Mouse (Mus musculus) left cerebral cortex, postnatal 36 days (tissue): ENCODE measurements around the gene Sept9. TPM values are rescaled to one million over a fixed set of nuclear protein-coding genes. Genes with fewer than 3 reads are reported as not detected.
A peak's percentile ranks its signal among the peaks of the same experiment; 100 is the strongest.

Experiments used
- DNase-seq, 2 experiments: peaks; one replicate each; pipeline ENCODE4 v3.0.0; 2021 to 2022; ENCODE audit warnings: low spot score in 2 of 2, mixed read lengths in 1 of 2
- intact Hi-C: fragments of 180-260 bp; cut with DNase I; formaldehyde crosslinking; loops from one replicate; pipeline ENCODE4 v1.15.1; 2025
- total RNA-seq, 2 experiments: library from RNA; stranded (reverse); gene quantifications; 2 replicates each; pipeline ENCODE4 v1.2.3; 2021

Sept9 gene
- 10 to 100 TPM; 74.3 to 77.1 TPM for total RNA-seq

DNA sequence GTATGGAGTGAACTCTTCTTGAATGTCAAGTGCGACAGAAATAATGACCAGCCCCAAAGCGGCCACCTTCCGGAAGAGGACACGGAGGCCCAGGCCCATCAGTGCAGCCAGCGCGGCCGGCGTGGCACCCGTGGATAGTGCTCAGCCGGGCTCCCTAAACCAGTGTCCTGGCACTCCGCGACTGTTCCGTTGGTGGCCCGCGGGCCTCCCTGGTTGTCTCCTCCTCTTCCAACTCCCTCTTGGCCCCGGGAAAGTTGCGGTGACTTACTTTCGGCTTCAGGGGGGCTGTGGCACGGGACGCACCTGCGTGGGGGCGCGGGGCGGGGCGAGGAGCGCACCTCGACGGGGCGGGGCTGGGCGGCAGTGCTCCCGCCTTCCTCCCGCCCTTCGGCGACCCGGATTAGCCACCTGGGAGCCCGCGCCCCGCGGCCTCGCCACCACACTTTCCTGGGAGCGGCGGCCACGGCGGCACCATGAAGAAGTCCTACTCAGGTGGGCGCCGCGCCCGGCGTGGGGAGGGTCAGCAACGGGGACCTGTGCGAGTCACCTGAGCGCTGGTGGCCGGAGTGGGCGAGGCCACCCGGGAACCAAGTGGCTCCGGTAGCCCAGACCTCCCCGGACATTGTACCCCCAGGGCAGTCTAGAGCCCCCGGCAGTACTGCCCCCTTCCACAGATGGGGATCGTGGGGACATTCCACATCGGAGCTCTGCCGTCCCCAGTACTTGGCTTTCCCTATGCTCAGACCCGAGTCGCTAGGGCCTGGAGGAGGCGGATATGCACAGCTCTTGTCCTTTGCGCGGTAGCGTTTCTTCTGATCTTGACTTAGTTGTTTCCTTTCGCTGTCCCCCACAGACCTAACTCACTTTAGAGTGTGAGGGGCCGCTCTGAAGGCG lies at the start of gene Sept9:
TSS of gene Sept9 (plus strand) at position 380 of the 894 bp plus-strand sequence.
- intact Hi-C loops: no loop called here
- no peak for DNase-seq

- DNase-seq: no peak
- intact Hi-C loops: no loop called here
Observed at GRCm38 (mm10) chr11:117150467-117150966, 48.9 kb upstream of the Sept9 start.

- DNase-seq: no peak
- intact Hi-C loops: no loop called here
Observed at GRCm38 (mm10) chr11:117151461-117151860, 48.0 kb upstream of the Sept9 start.

- no peak for DNase-seq
- intact Hi-C loops: loop anchor here (2.0 kb wide), 1 partner anchor 14 kb away; no protein-coding TSS in a partner anchor
Observed at GRCm38 (mm10) chr11:117152541-117152940, 46.9 kb upstream of the Sept9 start.

DNA sequence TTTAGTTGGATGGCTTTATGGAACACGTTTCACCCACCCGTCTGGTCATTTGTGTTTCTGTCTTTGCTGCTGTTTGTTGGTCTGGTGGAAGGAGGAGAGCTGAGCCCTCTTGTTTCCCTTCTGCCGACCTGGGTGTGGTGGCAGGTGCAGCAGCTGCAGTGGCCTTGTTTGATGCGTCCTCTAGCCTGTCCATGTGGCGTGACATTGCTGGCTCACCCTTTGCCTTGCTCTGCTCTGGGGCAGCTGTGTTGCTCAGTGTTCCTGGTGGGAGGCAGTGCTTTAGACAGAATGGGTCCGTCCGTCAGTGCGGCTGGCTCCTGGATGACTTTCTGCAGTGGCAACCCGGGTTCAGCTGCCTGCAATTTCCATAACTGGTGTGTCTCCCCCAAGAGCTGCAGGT lies 45.9 kb upstream of the Sept9 start:
- intact Hi-C loops: loop anchor here (2.0 kb wide), 1 partner anchor 15 kb away; no protein-coding TSS in a partner anchor
- DNase-seq: no peak

DNA sequence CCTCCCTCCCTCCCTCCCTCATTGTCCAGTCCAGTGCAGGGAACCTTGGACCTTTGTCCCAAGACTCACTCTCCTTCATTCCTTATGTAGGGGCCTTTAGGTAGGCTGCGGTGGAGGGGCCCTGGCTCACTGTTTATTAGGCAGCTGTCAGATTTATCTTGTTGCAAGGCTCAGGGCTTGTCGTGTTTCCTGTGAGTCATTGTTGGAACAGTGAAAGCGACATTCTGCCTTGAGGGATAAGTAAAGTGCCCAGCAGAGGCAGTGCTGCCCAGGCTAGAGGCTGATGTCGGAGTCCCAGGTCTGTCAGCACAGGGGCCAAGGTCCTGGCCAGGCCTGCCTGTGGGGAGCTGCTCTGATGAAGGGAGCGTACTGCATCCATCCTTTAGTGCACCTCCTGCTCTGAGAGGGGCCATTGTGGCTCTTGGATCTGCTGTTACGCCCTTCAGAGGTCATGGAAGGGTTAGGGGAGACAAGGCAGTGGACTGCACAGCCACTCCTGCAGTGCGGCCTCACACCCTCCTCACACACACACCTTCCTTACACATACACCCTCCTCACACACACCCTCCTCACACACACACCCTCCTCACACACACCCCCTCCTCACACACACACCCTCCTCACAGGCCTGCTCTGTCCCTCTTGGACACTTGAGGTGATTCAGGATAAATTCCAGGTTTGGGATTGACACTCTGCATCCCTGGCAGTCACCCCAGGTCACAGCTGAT lies 45.2 kb upstream of the Sept9 start:
- no peak for DNase-seq
- intact Hi-C loops: no loop called here

DNA sequence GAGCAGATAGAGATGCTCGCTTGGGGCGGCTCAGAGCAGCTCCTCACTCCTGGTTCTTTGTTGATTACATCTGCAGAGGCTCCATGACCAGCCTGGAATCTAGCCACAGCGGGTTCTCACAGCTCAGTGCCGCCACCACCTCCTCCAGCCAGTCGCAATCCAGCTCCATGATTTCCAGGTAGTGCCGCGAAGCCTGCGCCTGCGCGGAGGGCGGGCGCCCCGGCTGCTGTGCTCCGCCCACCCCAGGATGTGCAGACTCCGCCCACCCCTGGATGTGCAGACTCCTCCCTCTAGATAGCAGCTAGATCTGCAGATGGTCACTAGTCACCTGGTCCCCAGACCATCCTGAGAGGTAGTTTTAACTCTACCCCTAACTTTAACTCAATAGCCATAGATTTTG lies 42.7 kb upstream of the Sept9 start:
- peak in 1 of 2 experiments; percentile 69 for DNase-seq
- intact Hi-C loops: no loop called here

DNA sequence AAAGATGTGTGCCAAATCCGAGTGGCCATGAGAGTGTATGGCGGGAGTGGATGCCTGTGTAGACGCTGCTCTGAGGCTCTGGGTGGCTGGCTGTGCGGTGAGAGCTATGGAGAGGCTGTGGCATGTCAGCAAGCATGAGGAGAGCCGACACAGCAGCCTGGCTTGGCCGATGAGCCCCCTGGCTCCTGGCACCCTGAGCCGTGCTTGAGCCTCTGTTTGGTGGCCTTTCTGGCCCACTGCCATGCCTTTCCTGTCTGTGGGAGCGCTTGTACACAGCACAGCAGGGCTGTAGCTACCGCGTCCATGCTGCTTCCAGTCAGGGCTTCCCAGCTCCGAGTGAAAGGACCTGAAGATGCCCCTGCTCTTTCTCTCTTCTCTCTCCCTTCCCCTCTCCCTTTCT lies 41.1 kb upstream of the Sept9 start:
- no peak for DNase-seq

DNA sequence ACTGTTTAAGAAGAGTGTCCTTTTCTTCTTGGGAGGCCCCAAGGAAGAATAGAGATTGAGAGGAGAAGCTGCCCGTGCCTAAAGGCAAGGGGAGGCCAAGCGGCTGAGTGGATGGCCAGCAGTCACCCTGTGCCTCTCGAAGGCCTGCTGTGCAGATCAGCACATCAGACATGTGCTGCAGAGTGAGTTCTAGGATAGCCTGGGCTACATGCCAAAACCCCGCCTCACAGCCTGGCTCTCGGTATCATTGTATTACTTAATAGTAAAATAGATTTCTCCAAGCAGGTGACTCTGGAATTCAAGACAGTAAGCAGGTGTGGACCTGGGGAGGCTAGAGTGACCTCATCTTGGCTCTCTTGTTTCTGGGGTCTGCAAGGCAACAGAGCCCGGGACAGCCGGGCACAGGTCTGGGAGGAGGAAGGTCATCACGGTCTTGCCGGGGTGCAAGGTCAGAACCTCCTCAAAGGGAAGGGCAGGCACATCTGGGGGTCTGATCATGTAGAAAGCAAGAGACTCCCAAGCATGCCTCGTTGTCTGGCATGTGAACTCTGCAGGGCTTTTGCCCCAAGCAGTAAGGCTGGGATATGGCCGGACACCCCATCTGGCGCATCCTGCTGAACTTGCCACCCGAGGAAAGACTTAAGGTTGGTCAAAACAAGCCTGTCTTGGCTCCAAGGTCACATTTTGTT lies 40.1 kb upstream of the Sept9 start:
- intact Hi-C loops: no loop called here
- DNase-seq: no peak

More for the DNA sequence above, 41.1 kb upstream of the Sept9 start:
- intact Hi-C loops: no loop called here

- intact Hi-C loops: no loop called here
Observed at GRCm38 (mm10) chr11:117159946-117160307, 39.5 kb upstream of the Sept9 start.

DNA sequence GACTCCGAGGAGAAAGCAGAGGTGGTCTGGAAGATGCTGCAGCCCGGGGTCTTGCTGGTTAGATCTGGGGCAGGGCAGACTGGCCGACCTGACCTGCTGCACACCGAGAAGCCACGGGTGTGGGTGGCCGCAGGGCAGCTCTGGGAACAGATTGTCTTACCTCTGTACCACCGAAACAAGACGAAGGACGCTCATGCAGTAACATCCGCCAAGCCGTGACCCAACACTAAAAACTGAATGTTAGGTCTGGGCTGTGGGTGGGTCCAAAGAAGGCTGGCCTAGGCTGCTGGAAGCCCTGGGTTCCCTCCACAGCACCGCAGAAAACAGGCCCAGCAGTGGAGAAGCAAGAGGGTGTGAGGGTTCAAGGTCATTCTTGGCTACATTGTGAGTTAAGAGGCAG lies 38.7 kb upstream of the Sept9 start:
- no peak for DNase-seq
- intact Hi-C loops: no loop called here

More at GRCm38 (mm10) chr11:117159946-117160307, 39.5 kb upstream of the Sept9 start:
- no peak for DNase-seq

DNA sequence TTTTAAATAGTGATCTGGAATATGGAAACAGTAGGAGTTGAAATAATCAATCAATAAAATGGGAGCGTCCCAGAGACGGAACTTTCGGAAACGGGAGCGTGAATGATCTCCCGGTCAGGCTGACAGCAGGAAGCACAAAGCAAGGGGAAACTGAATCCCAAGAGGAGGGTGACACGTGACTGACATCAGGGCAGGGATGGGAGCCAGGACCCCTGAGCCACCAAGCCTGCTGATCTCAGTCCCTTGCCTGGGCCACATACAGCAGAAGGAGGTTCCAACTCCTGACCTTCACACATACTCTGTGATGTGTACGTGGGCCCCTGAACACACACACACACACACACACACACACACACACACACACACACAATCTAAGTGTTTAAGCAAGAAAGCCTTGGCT lies 37.9 kb upstream of the Sept9 start:
- intact Hi-C loops: no loop called here
- no peak for DNase-seq

DNA sequence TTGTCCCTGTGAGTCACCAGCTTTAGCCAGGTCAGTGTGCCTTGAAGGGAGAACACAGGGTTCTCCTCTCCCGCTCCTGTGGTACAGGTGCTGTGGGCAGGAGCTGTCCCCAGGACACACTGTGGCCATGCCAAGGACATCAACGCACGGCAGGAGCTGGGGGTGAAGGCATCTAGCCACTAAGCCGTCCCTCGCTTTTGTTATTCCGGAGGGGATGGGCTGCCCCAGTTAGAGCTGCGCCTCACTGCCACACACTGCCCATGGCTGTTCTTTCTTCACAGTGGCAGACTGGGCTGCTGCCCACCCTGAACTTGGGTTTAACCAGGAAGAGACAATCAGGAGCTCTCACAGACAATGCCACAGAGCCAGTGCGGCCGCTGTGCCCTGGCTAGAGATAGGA lies 36.4 kb upstream of the Sept9 start:
- intact Hi-C loops: no loop called here
- no peak for DNase-seq

DNA sequence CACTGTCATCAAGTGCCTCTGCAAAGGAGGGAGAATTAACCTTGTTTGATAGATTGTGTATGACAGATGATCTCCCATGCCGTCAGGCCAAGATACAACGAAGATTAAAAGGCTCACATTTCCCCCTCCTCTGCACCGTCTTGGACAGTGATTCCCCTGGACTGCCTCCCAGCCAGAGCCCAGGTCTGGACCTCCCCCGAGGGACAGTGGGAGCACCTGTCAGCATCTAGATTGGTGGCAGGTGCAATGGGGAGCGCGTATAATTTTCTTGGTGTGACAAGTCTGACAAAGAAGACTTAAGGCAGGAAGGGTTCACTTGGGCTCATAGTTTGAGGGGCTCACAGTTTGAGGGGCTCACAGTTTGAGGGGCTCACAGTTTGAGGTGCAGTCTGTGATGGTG lies 35.7 kb upstream of the Sept9 start:
- DNase-seq: no peak
- intact Hi-C loops: no loop called here

DNA sequence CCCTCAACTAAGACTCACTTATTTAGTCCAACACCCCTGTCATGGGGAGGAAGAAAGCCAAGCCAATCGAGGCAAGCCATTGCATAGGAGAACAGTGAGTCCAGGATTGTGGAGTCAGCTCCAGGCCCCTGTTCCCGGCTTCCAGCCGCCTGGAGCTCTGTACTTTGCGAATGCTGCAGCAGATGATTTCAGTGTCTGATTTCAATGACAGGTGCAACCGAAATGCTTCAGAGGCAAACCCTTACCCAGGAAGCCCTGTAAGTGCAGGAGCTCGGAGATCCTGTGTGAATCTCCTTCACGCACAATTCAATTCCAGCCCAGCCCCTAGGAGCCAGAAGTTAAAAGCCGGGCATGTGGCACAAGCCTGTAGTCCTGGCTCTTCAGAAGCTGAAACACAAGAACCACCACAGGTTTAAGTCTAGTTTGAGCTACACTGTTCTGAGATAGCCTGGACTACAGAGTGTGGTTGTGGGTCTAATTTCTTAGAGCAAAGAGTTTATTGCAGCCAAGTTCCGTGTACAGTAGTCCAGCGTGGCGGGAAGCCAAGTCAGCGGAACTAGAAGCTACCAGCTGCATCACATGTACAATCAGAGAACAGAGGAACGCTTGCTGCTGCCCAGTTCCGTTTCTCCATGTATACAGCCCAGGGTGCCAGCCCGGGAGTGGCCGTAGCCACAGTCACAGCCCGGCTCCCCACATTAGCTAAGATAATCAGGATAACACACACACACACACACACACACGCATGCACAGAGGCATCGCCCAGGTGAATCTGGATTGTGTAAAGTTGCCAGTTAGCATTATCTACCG lies 31.0 kb upstream of the Sept9 start:
- intact Hi-C loops: no loop called here
- DNase-seq: peak in 1 of 2 experiments; percentile 39

DNA sequence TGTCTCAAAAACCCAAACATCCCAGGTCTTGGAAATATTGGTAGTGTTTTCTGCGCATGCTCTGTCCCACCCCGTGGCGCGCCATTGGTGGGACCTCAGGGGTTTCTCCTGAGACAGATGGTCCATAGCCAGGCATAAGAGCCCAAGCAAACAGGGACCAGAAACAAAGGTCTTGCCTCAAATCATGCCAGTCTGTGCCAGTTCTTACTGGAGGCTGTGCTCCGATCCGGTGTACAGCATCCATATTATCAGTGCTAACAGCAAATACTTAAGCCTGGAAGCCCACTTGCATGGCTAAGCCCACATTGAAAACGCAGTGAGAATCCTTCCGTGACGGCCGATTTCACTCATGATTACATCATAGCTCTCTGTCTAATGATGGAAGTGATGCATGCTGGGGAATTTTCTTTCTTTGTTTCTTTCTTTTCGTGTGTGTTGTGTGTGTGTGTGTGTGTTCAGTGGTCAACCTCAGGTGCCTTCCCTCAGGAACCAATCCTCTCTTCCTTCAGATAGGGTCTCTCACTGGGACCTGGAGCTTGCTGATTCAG lies 30.3 kb upstream of the Sept9 start:
- peak; percentile 13 to 18 for DNase-seq
- intact Hi-C loops: no loop called here

- intact Hi-C loops: loop anchor here (5.0 to 10.0 kb wide), 3 partner anchors 33 to 285 kb away; no protein-coding TSS in a partner anchor
Observed at GRCm38 (mm10) chr11:117169801-117170565, 29.5 kb upstream of the Sept9 start.

More at GRCm38 (mm10) chr11:117169801-117170565, 29.5 kb upstream of the Sept9 start:
- DNase-seq: peak; percentile 41 to 52
